Mouse (Mus musculus) hindbrain, embryonic 13.5 days (tissue): ENCODE results near the gene Scaf1. TPM values are rescaled to one million over a fixed set of nuclear protein-coding genes. Genes with fewer than 3 reads are reported as not detected.

ENCODE experiments used
- ATAC-seq: fragments of 200-750 bp; cut with Nextera tagmentation; 2 replicates; pipeline ENCODE4 v1.8.0; 2017; ENCODE audit warnings: moderate TSS enrichment; ENCODE audit not compliant: low FRiP score
- H3K27ac ChIP-seq: fragments of 300-500 bp; sonication (generic); 2 replicates; pipeline ENCODE4 v1.5.1; 2015; ENCODE audit warnings: inconsistent platforms, mild to moderate bottlenecking, moderate library complexity
- H3K27me3 ChIP-seq: fragments of 300-500 bp; sonication (generic); 2 replicates; pipeline ENCODE4 v1.6.1; 2015; ENCODE audit warnings: mild to moderate bottlenecking, inconsistent platforms
- H3K36me3 ChIP-seq: fragments of 300-500 bp; sonication (generic); 2 replicates; pipeline ENCODE4 v1.6.1; 2015; ENCODE audit warnings: mild to moderate bottlenecking, inconsistent platforms
- H3K4me1 ChIP-seq: fragments of 300-500 bp; sonication (generic); replicated peaks from 2 replicates; pipeline ENCODE4 v1.6.1; 2015; ENCODE audit warnings: inconsistent platforms
- H3K4me2 ChIP-seq: fragments of 300-500 bp; sonication (generic); 2 replicates; pipeline ENCODE4 v1.6.1; 2015; ENCODE audit warnings: inconsistent platforms, mild to moderate bottlenecking, moderate library complexity
- H3K4me3 ChIP-seq: fragments of 300-500 bp; sonication (generic); 2 replicates; pipeline ENCODE4 v1.5.1; 2015; ENCODE audit warnings: mild to moderate bottlenecking, inconsistent platforms
- H3K9ac ChIP-seq: fragments of 300-500 bp; sonication (generic); 2 replicates; pipeline ENCODE4 v1.6.1; 2015; ENCODE audit warnings: mild to moderate bottlenecking, inconsistent platforms
- H3K9me3 ChIP-seq: fragments of 300-500 bp; sonication (generic); 2 replicates; pipeline ENCODE4 v1.6.1; 2016; ENCODE audit warnings: inconsistent platforms
- WGBS: fragments of 180-500 bp; shearing (Covaris S2); methylation state at CpG from one replicate; pipeline ENCODE4 v1.1.7; 2015; 5-methylcytosine and 5-hydroxymethylcytosine counted together
- polyA plus RNA-seq: library from polyadenylated mRNA; unstranded; fragments of >200 nt; fragmentation: Nextera tagmentation; extraction: Ambion mirVana; gene quantifications from 2 replicates; pipeline ENCODE4 v1.2.1, GENCODE M21; 2015

The Scaf1 gene
- polyA plus RNA-seq, 1 experiment from 2014 or later = 42.4 TPM

GRCm38 (mm10) chr7:45006503-45006902 is 9.7 kb downstream of the Scaf1 start:
- Histone ChIP-seq H3K27me3 (no peaks in the 10 kb centered on the region), H3K36me3 (peaks cover 100% of the 10 kb centered on the region), H3K9me3 (no peaks in the 10 kb centered on the region), H3K27ac (no peak overlapping the region), H3K4me2 (no peak overlapping the region), H3K4me3 (no peak overlapping the region), H3K4me1 (no peaks in the 10 kb centered on the region), H3K9ac (no peak overlapping the region)
- no peak for ATAC-seq
- 96% methylated on average over 12 of the region's 12 CpGs for WGBS

DNA sequence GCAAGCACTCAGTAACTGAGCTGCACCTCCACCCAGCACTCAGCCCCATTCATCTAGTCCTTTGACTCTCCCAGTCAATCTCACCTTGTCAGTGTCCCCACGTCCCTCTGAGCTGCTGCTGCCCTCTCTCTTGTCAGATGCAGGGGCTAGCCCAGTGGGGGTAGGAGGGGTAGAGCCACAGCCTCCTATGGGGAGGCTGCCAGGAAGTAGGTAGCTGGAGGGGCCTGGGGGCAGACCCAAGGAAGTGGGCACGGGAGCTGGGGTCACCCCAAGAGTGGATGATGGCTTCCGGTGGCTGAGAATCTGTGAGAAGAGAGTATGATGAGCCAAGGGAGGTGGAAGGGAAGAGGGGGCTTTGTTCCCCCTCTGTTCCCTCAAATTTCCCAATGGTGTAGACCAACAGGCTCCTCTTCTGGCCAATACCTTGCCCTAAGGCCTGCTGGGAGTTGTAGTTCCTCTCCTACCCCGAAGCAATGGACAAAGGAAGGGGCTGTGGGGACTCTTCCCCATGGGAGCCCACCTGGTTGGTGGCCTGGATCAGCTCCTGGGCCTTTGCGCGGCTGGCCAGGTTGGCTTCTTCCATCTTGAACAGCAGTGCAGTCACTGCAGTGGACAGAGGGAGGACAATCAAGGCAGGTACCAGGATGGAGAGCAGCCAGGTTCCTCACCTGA is 10.7 kb downstream of the Scaf1 start:
- Histone ChIP-seq H3K4me2 (no peak overlapping the region), H3K9ac (no peak overlapping the region), H3K27me3 (no peaks in the 10 kb centered on the region), H3K4me3 (no peak overlapping the region), H3K9me3 (no peaks in the 10 kb centered on the region), H3K36me3 (peaks cover 100% of the 10 kb centered on the region), H3K4me1 (no peaks in the 10 kb centered on the region), H3K27ac (peak overlapping the region; percentile 35; the same call in 1 of the 2 replicates)
- 94% methylated on average over 6 of the region's 6 CpGs for WGBS
- no peak for ATAC-seq

DNA sequence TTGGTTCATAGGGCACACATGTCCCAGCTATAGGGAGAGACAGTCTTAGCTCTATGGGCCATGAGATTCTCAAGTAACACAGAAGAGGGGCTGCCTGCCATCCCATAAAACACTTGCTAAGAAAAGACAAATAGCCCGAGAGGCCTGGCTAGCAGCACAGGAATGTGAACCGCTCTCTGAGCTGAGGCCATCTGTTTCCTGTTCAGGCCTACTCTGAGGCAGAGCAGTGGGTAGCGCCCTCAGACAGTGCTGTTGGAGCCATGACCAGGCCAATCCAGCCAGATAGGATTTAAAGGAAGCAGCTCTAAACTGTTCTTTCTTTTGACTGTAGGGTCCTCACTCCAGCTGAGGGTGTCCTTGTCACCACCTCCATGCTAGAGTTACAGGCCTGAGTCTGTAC is 11.6 kb downstream of the Scaf1 start:
- Histone ChIP-seq H3K4me2 (no peak overlapping the region), H3K27ac (no peak overlapping the region), H3K4me3 (no peak overlapping the region), H3K9ac (no peak overlapping the region), H3K36me3 (peaks cover 100% of the 10 kb centered on the region), H3K9me3 (no peaks in the 10 kb centered on the region), H3K27me3 (no peaks in the 10 kb centered on the region), H3K4me1 (peaks cover 5% of the 10 kb centered on the region)
- 87% methylated on average over 3 of the region's 3 CpGs for WGBS
- no peak for ATAC-seq

DNA sequence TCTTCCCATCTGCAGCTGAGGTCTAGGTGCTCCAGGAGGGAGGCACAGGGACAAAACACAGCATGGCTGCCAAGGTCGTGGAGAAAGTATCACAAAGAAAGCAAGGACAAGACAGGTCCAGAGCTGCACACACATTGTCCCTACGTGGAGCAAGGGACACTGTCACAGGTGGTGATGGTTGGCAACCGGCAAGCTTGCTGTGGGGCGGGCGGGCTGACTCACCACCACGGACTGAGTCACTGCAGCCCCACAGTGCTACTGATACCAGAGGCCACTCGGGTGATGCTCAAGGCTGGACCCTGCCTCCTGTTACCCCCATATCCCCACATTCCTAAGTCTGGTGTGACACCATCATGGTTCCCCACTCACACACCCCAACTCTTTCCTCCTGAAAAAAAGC is 13.7 kb downstream of the Scaf1 start:
- Histone ChIP-seq H3K36me3 (peaks cover 81% of the 10 kb centered on the region), H3K4me3 (no peak overlapping the region), H3K4me1 (peaks cover 23% of the 10 kb centered on the region), H3K27me3 (no peaks in the 10 kb centered on the region), H3K9me3 (no peaks in the 10 kb centered on the region), H3K9ac (no peak overlapping the region), H3K4me2 (no peak overlapping the region), H3K27ac (no peak overlapping the region)
- ATAC-seq = no peak
- 95% methylated on average over 7 of the region's 7 CpGs for WGBS

- Histone ChIP-seq H3K27ac (no peak overlapping the region), H3K4me2 (no peak overlapping the region), H3K4me1 (peaks cover 35% of the 10 kb centered on the region), H3K36me3 (peaks cover 63% of the 10 kb centered on the region), H3K9me3 (no peaks in the 10 kb centered on the region), H3K4me3 (no peak overlapping the region), H3K27me3 (no peaks in the 10 kb centered on the region), H3K9ac (no peak overlapping the region)
- ATAC-seq = no peak
- WGBS = 87% methylated on average over 21 of the region's 21 CpGs
Observed at GRCm38 (mm10) chr7:45000539-45001114, 15.5 kb downstream of the Scaf1 start.

DNA sequence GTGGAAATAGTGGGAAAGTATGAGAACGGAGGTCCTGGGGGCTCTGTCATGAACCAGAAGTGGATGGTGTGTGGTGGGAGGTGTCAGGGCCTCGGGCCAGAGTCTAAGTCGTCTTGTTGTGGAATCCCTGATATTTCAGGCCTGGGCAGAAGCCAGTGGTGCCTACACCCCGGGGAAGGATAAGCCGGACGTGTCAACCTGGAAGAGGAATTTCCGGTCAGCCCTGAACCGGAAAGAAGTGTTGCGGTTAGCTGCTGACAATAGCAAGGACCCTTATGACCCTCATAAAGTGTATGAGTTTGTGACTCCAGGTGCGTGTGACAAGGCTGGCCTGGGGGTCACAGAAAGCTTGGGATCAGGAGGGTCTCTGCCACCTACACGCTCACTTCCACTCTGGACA is 16.4 kb downstream of the Scaf1 start:
- Histone ChIP-seq H3K36me3 (peaks cover 55% of the 10 kb centered on the region), H3K9ac (no peak overlapping the region), H3K4me2 (no peak overlapping the region), H3K4me1 (peaks cover 35% of the 10 kb centered on the region), H3K9me3 (no peaks in the 10 kb centered on the region), H3K27ac (no peak overlapping the region), H3K4me3 (no peak overlapping the region), H3K27me3 (no peaks in the 10 kb centered on the region)
- ATAC-seq = no peak
- WGBS = 85% methylated on average over 11 of the region's 11 CpGs

DNA sequence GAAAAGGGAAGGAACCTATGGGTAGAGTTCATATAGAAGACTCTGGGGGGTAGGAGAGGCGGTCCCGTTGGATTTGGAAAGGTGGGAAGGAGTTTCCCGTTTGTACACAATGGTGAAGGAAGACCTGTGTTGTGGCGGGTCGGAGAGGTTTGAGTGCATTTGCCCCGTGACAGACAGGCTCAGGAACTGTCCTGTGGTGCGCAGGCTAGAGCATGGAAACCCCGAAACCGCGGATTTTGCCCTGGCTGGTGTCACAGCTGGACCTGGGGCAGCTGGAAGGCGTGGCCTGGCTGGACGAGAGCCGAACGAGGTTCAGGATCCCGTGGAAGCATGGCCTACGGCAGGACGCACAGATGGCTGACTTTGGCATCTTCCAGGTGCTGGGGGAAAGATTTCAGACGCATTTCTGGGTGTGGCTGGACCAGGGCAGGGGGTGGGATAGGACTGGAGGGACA is 17.6 kb downstream of the Scaf1 start, which contains the start of gene Bcl2l12:
Bcl2l12 (minus strand) TSS at position 212 of the 455 bp plus-strand sequence.
- H3K4me1 ChIP-seq = peaks cover 35% of the 10 kb centered on the region
- H3K36me3 ChIP-seq = peaks cover 43% of the 10 kb centered on the region
- peak within 1 kb of the TSS; percentile 87 for H3K27ac ChIP-seq
- H3K4me3 ChIP-seq = peak within 1 kb of the TSS; percentile 63
- ATAC-seq = no peak
- H3K27me3 ChIP-seq = no peaks in the 10 kb centered on the region
- H3K9ac ChIP-seq = peak within 1 kb of the TSS; percentile 87
- WGBS = 3% methylated on average over 18 of the region's 18 CpGs
- no peaks in the 10 kb centered on the region for H3K9me3 ChIP-seq
- H3K4me2 ChIP-seq = peak within 1 kb of the TSS; percentile 90

- Histone ChIP-seq H3K36me3 (peaks cover 41% of the 10 kb centered on the region), H3K27me3 (no peaks in the 10 kb centered on the region), H3K9ac (peak overlapping the region; percentile 87), H3K9me3 (no peaks in the 10 kb centered on the region), H3K4me1 (peaks cover 35% of the 10 kb centered on the region), H3K27ac (peak overlapping the region; percentile 87), H3K4me2 (peak overlapping the region; percentile 90), H3K4me3 (peak overlapping the region; percentile 63)
- 3% methylated on average over 15 of the region's 15 CpGs for WGBS
- no peak; the same call in 1 of the 2 replicates for ATAC-seq
Observed at GRCm38 (mm10) chr7:44997940-44998428, 18.2 kb downstream of the Scaf1 start.

DNA sequence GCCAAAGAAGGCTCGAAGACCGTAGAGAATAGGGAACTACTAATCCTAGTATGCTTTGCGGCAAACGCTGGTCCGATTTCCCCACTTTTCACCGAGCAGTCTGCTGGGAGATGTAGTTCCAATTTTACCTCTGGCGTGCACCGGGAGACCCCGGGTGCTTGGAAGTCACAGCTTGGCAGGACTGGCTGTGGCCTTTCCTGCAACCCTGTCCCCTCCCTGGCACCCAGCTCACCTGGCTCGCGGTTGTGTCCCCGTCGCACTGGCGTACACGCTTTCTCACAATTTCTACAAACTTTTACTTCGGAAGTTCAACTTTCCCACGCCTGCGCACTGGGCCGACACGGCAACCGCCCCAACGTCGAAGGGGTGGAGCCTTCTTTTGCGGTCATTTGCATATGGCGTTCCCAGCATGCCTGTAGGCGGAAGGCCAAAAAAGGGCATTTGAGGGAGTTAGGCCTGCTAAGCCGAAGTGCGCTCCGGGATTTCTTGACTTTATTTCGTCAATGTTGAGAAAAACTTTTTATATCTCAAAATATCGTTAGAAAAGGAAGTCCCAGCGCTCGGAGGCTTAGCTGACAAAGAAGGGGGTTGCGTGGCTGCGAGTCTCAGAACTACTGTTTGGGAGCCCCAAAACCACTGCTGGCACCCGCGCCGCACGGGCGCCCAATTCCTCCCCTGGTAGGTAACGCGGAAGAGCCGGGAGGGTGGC is 18.8 kb downstream of the Scaf1 start, which contains the start of gene Irf3:
Irf3 (plus strand) TSS at position 418 of the 709 bp plus-strand sequence.
- peak within 1 kb of the TSS; percentile 87 for H3K9ac ChIP-seq
- H3K4me2 ChIP-seq = peak within 1 kb of the TSS; percentile 90
- under 1% methylated on average over 43 of the region's 43 CpGs for WGBS
- peak within 1 kb of the TSS; percentile 63 for H3K4me3 ChIP-seq
- peaks cover 35% of the 10 kb centered on the region for H3K4me1 ChIP-seq
- no peaks in the 10 kb centered on the region for H3K9me3 ChIP-seq
- peak within 1 kb of the TSS; percentile 87 for H3K27ac ChIP-seq
- H3K36me3 ChIP-seq = peaks cover 38% of the 10 kb centered on the region
- H3K27me3 ChIP-seq = no peaks in the 10 kb centered on the region
- ATAC-seq = peak; percentile 88

- Histone ChIP-seq H3K4me1 (peaks cover 35% of the 10 kb centered on the region), H3K4me2 (peak overlapping the region; percentile 90), H3K9ac (peak overlapping the region; percentile 65), H3K9me3 (no peaks in the 10 kb centered on the region), H3K36me3 (peaks cover 36% of the 10 kb centered on the region), H3K27me3 (no peaks in the 10 kb centered on the region), H3K27ac (no peak overlapping the region), H3K4me3 (peak overlapping the region; percentile 63)
- no peak for ATAC-seq
- 16% methylated on average over 10 of the region's 10 CpGs for WGBS
Observed at GRCm38 (mm10) chr7:44996672-44997071, 19.5 kb downstream of the Scaf1 start.

DNA sequence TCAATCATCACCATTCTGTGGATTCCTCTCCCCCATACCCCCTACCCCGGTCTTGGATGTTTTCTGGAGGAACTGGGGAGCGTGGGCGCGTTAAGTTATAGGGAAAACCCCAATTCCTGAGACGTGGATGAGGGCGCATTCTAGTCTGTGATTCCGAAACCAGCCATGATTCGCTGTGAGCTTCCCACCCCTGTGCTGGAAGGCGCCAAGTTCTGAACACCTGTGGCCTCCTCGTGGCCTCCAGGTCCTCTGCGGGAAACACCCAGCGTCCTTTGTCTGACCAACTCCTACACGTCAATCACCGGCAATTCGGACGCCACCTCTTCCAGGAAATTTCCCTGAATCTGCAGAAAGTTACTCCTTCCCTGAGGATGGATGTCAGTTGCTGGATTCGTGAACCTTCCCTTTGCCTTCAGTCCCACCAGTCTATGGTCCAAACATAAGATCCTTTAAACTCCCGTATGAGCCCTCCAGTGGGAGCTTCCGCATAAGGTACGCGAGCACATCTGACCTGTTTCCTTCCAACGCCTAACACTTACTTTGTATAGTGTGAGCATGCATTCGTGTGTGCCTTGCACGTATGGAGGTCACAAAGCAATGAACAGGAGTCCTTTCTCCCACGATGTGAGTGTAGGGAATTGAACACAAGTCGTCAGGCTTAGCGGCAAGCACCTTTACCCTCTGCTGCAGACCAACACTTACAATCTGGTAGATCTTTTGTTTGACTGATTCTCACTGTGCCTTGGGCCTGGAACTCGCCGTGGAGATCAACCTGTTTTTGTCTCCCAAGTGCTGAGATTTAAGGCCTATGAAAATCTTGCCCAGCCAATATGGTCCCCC is 29.1 kb downstream of the Scaf1 start:
- Histone ChIP-seq H3K4me3 (peak overlapping the region; percentile 94), H3K9ac (peak overlapping the region; percentile 80), H3K9me3 (no peaks in the 10 kb centered on the region), H3K4me2 (peak overlapping the region; percentile 73), H3K36me3 (peaks cover 18% of the 10 kb centered on the region), H3K27me3 (no peaks in the 10 kb centered on the region), H3K27ac (peak overlapping the region; percentile 93), H3K4me1 (peaks cover 48% of the 10 kb centered on the region)
- no peak; the same call in 1 of the 2 replicates for ATAC-seq
- under 1% methylated on average over 29 of the region's 29 CpGs for WGBS
